Mouse (Mus musculus) left cerebral cortex, postnatal 4 days (tissue): Measurements from ENCODE around the gene Gm47841. TPM values are rescaled to one million over a fixed set of nuclear protein-coding genes. Genes with fewer than 3 reads are reported as not detected.

Experiments used
- DNase-seq: peaks from one replicate; pipeline ENCODE4 v3.0.0-alpha.2; 2022
- intact Hi-C: fragments of 180-260 bp; cut with DNase I; formaldehyde crosslinking; loops from one replicate; pipeline ENCODE4 v1.15.1; 2025
- total RNA-seq, 2 experiments: library from RNA; stranded (reverse); gene quantifications; 2 replicates each; pipeline ENCODE4 v1.2.3; 2021

Gm47841 gene
- total RNA-seq, 2 experiments from 2014 or later: not detected

- intact Hi-C loops: no loop called here
- DNase-seq: no peak
Observed at GRCm38 (mm10) chr15:101075150-101075549, 28.0 kb upstream of the Gm47841 start.

DNA sequence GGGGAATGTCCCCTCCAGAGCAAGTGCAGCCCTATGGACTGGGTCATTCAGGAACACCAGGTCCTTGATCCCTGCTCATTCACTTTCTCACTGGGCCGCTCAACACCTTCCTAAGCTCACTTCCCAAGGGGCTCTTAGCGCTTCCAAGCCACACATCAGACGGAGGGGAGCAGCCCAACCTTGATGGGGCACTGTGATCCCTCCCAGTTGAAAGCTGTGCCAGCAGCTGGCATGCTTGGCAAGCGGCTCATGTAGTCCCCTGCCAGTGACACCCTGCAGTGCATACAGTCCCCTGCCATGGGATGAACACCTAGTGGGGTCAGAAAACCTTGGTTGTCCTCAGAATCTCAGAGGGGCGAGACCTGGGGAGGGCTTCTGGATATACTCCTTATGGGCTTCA, 26.9 kb upstream of the Gm47841 start:
- DNase-seq: peak; percentile 48
- intact Hi-C loops: no loop called here

GRCm38 (mm10) chr15:101072736-101073135, 25.5 kb upstream of the Gm47841 start:
- DNase-seq: no peak
- intact Hi-C loops: no loop called here

- DNase-seq: no peak
- intact Hi-C loops: no loop called here
Observed at GRCm38 (mm10) chr15:101070762-101071161, 23.6 kb upstream of the Gm47841 start.

DNA sequence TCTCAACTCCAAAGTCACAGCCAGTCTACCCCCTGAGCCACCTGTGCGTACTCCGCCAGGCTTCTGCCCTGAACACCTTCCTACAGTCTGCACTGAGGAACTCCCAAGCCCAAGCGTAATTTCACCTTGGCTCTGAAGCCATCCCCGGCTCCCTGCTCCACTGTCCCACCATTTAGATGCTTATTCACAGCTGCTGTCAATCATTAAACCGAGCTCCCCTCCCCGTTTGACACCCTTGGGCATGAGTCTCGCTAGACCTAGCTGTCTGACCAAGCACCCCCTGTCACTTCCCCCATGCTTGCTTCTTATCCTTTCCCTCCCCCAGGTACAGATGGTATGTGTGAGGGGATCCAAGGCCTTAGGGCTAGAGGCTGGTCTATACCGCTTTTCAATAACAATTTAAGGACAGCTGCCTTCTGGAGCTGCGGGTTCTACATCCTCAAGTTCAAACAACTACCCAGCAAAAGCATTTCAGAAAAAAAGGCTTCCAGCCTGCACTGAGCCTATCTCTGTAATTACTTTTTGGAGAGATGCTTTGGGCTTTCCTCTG, 22.5 kb upstream of the Gm47841 start:
- no peak for DNase-seq
- intact Hi-C loops: no loop called here

DNA sequence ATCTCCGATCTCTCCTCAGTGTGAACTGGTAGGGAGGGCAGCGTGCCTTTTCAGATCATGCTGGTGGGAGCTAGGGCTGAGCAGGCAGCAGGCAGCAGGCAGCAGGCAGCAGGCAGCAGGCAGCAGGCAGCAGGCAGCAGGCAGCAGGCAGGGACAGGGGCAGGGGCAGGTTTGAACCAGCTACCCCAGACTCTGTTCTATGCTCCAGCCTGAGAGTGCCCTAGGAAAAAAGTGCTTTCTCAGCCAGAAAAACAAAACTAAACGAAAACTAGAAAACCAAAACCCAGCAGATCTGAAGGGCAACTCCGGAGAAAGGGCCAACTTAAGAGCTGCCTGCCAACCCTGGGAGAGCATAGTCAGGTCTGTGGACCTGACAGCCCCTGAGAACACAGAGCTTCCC, 21.5 kb upstream of the Gm47841 start:
- intact Hi-C loops: no loop called here
- no peak for DNase-seq

GRCm38 (mm10) chr15:101068029-101068428, 20.8 kb upstream of the Gm47841 start:
- intact Hi-C loops: no loop called here
- no peak for DNase-seq

GRCm38 (mm10) chr15:101066920-101067696, 19.9 kb upstream of the Gm47841 start:
- no peak for DNase-seq
- intact Hi-C loops: no loop called here

DNA sequence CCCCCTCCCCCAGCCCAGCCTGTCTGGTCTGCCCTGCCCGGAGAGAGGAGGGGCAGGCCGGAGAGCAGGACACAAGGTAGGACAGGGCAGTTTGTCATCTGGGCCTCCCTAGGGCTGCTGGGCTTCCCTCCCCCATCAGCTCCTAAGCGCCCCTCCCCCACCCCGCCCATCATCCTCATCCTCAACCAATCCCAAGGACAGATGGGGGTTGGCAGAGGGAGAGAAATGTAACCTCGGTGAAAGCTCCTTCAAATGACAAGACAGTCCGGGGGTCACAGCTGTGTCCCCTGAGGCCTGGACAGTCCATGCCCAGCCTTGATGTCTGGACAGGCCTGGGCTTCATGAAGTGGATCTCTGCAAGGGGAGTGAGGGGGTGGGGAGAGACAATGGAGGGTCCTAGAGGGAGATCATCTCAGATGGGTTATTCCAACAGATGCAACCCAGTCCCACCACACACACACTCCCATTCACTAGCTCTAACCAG, 19.2 kb upstream of the Gm47841 start:
- no peak for DNase-seq
- intact Hi-C loops: no loop called here

DNA sequence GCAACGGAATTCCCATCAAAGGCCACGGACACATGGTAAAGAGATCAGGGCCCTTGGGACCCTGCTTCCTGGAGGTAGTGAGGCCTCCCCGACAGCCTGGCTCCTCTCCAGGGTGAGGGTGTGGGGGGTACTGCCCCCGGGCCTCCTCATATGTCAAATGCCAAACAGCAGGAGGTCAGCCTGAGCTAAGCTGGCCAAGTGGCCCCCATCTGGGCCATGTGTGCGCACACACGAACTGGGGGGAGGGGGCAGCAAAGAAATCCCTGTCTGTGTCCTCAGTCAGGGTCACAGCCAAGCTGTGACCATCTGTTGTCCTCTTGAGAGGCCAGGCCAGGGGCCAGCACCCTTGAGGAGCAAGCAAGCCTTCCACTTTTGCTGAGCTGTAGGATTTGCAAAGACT, 17.9 kb upstream of the Gm47841 start:
- DNase-seq: no peak
- intact Hi-C loops: no loop called here

GRCm38 (mm10) chr15:101060280-101060852, 13.2 kb upstream of the Gm47841 start:
- DNase-seq: no peak
- intact Hi-C loops: no loop called here

DNA sequence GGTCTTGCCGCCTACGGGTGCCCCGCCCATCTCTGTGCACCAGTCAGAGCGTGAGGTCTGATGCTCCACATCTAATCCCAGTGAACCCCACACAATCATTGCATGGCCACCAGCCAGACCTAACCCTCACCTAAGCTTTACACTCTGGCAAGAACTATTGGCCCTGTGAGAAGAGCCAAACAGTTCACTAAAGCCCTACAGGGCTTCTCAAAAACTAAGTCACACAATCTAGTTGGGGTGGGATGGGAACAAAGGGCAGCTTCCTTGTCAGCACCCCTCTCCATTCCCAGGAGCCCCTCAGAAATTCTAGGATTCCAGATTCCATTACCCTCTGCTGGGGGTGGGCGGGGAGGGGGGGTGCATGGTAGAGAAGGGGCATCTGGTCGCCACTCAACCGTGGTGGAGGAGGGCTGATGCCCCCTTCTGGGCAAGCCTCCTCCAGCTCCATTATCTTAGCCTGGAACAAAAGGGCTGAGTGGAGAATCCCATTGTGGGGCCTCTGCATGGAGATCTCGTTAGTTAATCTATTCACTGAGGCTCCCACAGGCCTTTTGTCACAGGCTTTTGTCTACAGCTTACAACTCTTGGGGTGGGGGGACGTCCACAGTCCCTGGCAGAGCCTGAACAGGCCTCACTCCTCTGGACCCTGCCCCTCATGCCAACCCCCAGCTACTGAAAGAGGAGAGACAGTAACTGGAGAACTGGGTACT, 12.5 kb upstream of the Gm47841 start:
- intact Hi-C loops: no loop called here
- DNase-seq: no peak

GRCm38 (mm10) chr15:101056225-101056624, 9.0 kb upstream of the Gm47841 start:
- intact Hi-C loops: no loop called here
- DNase-seq: no peak

DNA sequence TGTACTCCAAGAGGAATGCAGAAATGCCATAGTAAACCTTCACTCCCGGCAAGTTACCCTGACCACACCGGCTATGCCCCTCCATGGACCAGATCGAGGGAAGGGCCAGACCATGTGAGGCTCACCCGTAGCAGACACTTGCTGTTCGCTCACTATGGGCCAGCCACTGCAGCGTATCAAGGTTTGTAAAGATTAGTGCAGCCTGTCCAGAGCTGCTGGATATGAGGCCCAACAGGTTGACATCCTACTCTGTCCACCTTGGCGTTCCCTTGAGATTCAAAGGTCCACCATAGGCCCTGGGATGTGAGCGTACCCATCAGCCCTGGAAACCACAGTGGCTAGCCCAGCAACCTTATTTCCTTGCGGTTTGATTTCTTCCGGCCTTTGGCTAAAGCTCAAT, 7.3 kb upstream of the Gm47841 start:
- intact Hi-C loops: no loop called here

DNA sequence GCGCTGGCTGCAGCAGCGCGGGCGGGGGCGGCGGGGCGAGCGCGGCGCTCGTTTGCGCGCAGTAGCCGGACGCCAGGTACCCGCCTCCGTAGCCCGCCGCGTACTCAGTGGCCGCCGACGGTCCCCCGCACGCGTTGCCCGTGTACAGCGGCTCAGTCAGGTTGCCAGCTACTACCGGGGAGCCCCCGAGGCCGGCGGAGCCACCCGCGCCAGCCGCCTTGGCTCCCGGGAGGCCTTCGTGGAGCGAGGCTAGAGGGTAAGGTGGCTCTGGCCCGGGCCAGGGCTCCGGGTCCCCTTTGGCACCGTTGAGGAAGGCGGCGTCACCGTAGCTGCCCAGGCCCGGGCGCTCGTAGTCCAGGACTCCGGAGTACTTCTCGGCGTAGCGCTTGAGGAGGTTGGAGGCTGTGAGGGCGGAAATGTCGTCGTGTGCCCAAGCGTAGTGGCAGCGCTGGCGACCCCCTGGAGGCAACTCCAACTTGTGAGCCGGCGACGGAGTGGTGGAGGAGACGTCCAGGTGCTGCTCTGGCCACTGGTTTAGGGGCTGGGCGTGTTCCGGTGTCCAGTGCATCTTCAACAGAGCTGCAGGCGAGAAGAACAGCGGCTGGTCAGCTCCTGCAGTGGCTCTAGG, 6.7 kb upstream of the Gm47841 start:
- intact Hi-C loops: no loop called here
- no peak for DNase-seq

More for the DNA sequence above, 7.3 kb upstream of the Gm47841 start:
- DNase-seq: no peak

- no peak for DNase-seq
- intact Hi-C loops: no loop called here
Observed at GRCm38 (mm10) chr15:101052560-101053501, 5.6 kb upstream of the Gm47841 start.

GRCm38 (mm10) chr15:101051869-101052268, 4.7 kb upstream of the Gm47841 start:
- intact Hi-C loops: no loop called here
- DNase-seq: no peak

GRCm38 (mm10) chr15:101048338-101048896, 1.2 kb upstream of the Gm47841 start:
- intact Hi-C loops: no loop called here
- DNase-seq: no peak

DNA sequence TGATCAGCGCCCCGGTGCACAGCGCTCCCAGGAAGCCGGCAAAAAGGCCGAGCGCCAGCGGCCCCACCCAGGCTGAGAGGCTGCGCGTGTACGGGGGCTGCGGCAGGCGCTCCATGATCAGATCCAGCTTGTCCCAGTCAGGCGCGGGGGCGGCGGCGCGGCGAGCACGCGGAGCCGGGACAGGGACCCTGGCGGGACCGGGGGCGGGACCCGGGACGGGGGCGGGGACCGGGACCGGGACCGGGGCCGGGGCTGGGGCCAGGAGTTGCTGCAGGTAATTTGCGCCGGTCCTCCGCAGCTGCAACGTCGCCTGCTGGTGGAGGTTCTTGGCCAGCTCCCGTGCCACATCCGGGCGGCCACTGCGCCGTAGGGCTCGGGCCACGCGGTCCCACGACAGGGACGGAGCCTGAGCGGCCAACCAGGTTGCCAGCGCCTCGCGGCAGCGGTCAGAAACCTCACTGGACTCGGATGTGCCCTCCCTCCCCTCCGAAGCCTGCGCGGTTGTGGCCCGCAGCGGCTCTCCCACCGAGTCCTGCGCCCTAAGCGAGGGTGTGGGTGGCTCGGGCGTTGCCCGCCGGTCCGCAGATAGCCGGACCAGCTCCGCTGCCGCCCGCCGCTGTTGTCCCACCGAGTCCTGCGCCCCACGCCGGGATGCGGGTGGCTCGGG, 537 bp downstream of the Gm47841 start:
- intact Hi-C loops: no loop called here
- DNase-seq: no peak
